Mouse (Mus musculus) hindbrain, embryonic 14.5 days (tissue): ENCODE measurements around the gene Rab30. TPM values are rescaled to one million over a fixed set of nuclear protein-coding genes. Genes with fewer than 3 reads are reported as not detected.
"Not testable (repeated sequence)": the region's sequence is repeated elsewhere in the genome, so short reads cannot be mapped to it uniquely, and the experiment has no call there.

Experiments
- ATAC-seq: fragments of 200-750 bp; cut with Nextera tagmentation; 2 replicates; pipeline ENCODE4 v1.8.0; 2017; ENCODE audit warnings: moderate number of reproducible peaks, mild to moderate bottlenecking, moderate TSS enrichment, moderate library complexity; ENCODE audit not compliant: low FRiP score
- DNase-seq: peaks from one replicate; pipeline ENCODE4 v3.0.0-alpha.2; 2015; ENCODE audit warnings: low spot score
- H3K27ac ChIP-seq: fragments of 300-500 bp; sonication (generic); 2 replicates; pipeline ENCODE4 v1.5.1; 2014; ENCODE audit warnings: mild to moderate bottlenecking, moderate library complexity
- H3K27me3 ChIP-seq: fragments of 300-500 bp; sonication (generic); 2 replicates; pipeline ENCODE4 v1.6.1; 2014; ENCODE audit warnings: mild to moderate bottlenecking, low read length, mixed read lengths; ENCODE audit not compliant: control insufficient read depth, insufficient read depth
- H3K36me3 ChIP-seq: fragments of 300-500 bp; sonication (generic); replicated peaks from 2 replicates; pipeline ENCODE4 v1.6.1; 2014; ENCODE audit not compliant: control insufficient read depth, insufficient read depth
- H3K4me1 ChIP-seq: fragments of 300-500 bp; sonication (generic); replicated peaks from 2 replicates; pipeline ENCODE4 v1.6.1; 2014; ENCODE audit warnings: antibody characterized with exemption, low read length, mixed read lengths; ENCODE audit not compliant: control insufficient read depth, insufficient read depth
- H3K4me2 ChIP-seq: fragments of 300-500 bp; sonication (generic); replicated peaks from 2 replicates; pipeline ENCODE4 v1.6.1; 2014; ENCODE audit warnings: mild to moderate bottlenecking, moderate library complexity
- H3K4me3 ChIP-seq: fragments of 300-500 bp; sonication (generic); replicated peaks from 2 replicates; pipeline ENCODE4 v1.5.1; 2014; ENCODE audit warnings: mild to moderate bottlenecking, low read length
- H3K9ac ChIP-seq: fragments of 300-500 bp; sonication (generic); 2 replicates; pipeline ENCODE4 v1.6.1; 2014
- H3K9me3 ChIP-seq: fragments of 300-500 bp; sonication (generic); 2 replicates; pipeline ENCODE4 v1.6.1; 2016; ENCODE audit warnings: low read length; ENCODE audit not compliant: control insufficient read depth
- WGBS: fragments of 180-500 bp; shearing (Covaris S2); extraction: QIAGEN DNeasy Blood & Tissue Kit; methylation state at CpG from one replicate; pipeline ENCODE4 v1.1.7; 2014; 5-methylcytosine and 5-hydroxymethylcytosine counted together
- polyA plus RNA-seq: library from polyadenylated mRNA; unstranded; fragments of >200 nt; fragmentation: Nextera tagmentation; extraction: Ambion mirVana; gene quantifications from 2 replicates; pipeline ENCODE4 v1.2.1, GENCODE M21; 2014

Rab30 gene
- polyA plus RNA-seq, 1 experiment from 2014 or later = 24.2 TPM

DNA sequence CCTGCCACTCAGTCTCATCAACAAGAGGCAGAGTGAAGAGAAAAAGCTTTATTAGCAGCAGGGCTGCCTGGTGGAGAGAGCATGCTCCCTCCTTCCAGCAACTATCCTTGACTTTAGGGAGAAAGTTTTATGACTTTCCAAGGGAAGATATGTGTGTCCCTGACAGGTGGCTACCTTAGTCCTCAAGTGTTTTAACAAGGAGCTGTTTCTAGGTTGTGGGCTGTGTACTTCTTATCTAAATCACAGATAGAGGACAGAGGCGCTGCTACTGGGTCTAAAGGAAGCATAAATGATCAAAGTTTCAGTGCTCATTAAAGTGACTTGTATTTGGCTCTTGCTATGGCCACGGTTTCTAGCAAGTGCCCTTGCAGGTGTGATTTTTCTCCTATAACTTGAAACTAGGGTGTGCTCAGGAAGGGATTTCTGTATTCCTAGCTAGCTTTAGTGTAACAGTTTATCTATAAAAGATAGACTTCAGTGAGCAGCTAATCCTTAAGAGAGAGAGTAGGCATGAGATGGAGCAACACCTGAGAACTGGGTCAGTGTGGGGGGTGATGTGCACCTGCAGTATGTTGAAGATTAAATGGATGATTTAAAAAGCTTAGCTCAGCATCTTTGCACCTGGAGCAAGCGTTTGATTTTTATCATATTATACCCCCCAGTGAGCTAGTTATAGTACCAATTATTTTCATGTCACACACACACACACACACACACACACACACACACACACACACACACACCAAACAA lies 21.1 kb upstream of the Rab30 start:
- Histone ChIP-seq H3K36me3 (no peaks in the 10 kb centered on the region), H3K9me3 (no peaks in the 10 kb centered on the region), H3K4me1 (no peaks in the 10 kb centered on the region), H3K27ac (no peak overlapping the region), H3K4me2 (no peak overlapping the region), H3K27me3 (no peaks in the 10 kb centered on the region), H3K9ac (no peak overlapping the region), H3K4me3 (no peak overlapping the region)
- no peak for DNase-seq
- 70% methylated on average over 3 of the region's 3 CpGs for WGBS
- no peak for ATAC-seq

DNA sequence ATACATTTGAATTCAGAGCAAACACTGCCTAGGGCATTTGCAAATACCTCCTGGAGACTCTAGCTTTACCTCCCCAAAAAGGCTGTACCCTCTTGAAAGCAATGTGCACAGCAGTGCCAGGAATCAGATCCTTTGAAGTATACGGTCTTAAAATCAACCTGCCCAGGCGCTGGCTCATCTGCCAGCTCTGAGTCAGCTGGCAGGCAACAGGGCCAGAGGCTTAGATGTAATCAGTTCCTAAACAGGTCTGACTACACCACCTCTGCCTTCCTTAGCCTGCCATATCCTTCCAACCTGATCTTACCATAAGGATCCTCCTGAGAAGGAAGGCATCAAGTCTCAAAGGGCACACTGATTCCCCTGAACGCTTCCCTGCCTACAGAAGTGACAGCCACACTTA lies 17.7 kb upstream of the Rab30 start:
- no peaks in the 10 kb centered on the region for H3K4me1 ChIP-seq
- 43% methylated on average over 3 of the region's 3 CpGs for WGBS
- H3K36me3 ChIP-seq = no peaks in the 10 kb centered on the region
- no peak overlapping the region for H3K4me3 ChIP-seq
- no peak for ATAC-seq
- H3K9ac ChIP-seq = no peak overlapping the region
- no peak overlapping the region for H3K27ac ChIP-seq
- no peak for DNase-seq
- no peaks in the 10 kb centered on the region for H3K27me3 ChIP-seq
- no peak overlapping the region for H3K4me2 ChIP-seq
- H3K9me3 ChIP-seq = no peaks in the 10 kb centered on the region

DNA sequence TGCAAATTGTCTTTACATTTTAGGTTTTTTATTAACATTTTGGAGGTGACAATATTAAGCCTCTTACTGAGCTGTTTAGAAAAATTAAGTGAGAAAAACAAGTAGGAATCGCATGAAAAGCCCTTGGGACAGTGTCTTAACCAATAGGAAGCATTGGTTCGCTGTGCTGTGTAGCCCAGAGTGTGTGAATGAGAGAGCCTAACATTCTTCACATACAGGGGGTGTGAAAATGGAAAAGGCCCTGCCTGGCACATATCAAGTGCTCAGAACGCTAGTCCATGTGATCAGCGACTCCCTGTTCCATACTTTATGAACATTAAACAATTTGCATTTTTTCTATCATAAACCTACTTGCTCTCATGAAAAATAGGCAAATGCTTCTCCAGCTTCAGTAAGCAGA lies 17.1 kb upstream of the Rab30 start:
- WGBS = 70% methylated on average over 4 of the region's 4 CpGs
- H3K9ac ChIP-seq = no peak overlapping the region
- H3K36me3 ChIP-seq = no peaks in the 10 kb centered on the region
- H3K27ac ChIP-seq = no peak overlapping the region
- no peak for DNase-seq
- no peaks in the 10 kb centered on the region for H3K9me3 ChIP-seq
- no peak overlapping the region for H3K4me2 ChIP-seq
- no peak for ATAC-seq
- no peaks in the 10 kb centered on the region for H3K4me1 ChIP-seq
- H3K4me3 ChIP-seq = no peak overlapping the region
- H3K27me3 ChIP-seq = no peaks in the 10 kb centered on the region

DNA sequence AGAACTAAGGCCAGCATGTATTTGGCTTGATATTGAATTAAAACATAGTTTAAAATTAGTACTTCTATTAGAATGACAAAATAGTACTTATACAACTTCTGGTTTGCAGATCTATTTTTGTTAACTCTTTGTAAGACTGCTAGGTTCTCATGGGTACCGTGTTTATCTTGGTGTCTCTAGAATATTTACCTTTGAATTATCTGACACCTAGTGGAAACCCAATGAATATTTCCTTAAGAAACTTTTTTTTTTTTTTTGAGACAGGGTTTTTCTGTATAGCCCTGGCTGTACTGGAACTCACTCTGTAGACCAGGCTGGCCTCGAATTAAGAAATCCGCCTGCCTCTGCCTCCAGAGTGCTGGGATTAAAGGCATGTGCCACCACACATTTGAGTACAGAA lies 11.8 kb upstream of the Rab30 start:
- H3K4me2 ChIP-seq, ATAC-seq, H3K27me3 ChIP-seq, H3K27ac ChIP-seq, H3K4me3 ChIP-seq, H3K9ac ChIP-seq, DNase-seq, H3K4me1 ChIP-seq, H3K9me3 ChIP-seq: not testable (repeated sequence)
- peaks cover 14% of the 10 kb centered on the region; the same call in 1 of the 2 replicates for H3K36me3 ChIP-seq
- WGBS = 76% methylated on average over 3 of the region's 3 CpGs

DNA sequence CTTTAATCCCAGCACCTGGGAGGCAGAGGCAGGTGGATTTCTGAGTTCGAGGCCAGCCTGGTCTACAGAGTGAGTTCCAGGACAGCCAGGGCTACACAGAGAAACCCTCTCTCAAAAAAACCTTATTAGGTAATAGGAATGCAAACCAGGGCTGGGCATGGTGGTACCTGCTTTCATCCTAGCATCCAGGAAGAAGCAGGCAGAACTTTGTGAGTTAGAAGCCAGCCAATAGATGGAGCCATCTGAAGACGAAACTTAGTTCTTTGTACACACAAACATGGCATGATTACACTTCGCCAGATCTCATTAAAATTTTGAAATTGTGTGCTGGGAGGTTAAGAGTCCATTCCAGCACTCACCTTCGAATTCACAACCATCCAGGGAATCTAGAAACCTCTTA lies 10.9 kb upstream of the Rab30 start:
- no peaks in the 10 kb centered on the region for H3K9me3 ChIP-seq
- peaks cover 14% of the 10 kb centered on the region; the same call in 1 of the 2 replicates for H3K36me3 ChIP-seq
- H3K4me1 ChIP-seq = no peaks in the 10 kb centered on the region
- H3K4me2 ChIP-seq = no peak overlapping the region
- 84% methylated on average over 4 of the region's 4 CpGs for WGBS
- no peak for DNase-seq
- H3K27me3 ChIP-seq = no peaks in the 10 kb centered on the region
- H3K4me3 ChIP-seq = no peak overlapping the region
- ATAC-seq = no peak
- no peak overlapping the region for H3K27ac ChIP-seq
- H3K9ac ChIP-seq = no peak overlapping the region

DNA sequence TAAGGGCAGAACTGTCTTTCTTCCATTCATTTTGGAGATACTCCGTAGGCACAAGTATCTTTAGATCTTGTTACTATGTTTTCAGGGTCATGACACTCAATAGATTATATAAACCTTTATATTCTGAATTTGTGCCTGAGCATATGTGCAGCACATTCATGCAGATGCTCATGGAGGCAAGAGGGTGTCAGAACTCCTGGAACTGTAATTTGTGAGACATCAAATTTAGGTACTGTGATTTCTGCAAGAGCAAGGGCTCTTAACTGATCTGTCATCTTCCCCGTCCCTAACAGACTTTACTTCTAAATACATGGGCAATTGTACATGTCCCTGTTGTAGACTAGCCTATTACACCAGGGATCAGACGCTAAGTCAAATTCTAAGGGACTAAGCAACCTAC lies 10.4 kb upstream of the Rab30 start:
- DNase-seq = no peak
- Histone ChIP-seq H3K4me3 (no peak overlapping the region), H3K9me3 (no peaks in the 10 kb centered on the region), H3K27ac (no peak overlapping the region), H3K4me1 (no peaks in the 10 kb centered on the region), H3K9ac (no peak overlapping the region), H3K27me3 (no peaks in the 10 kb centered on the region), H3K36me3 (peaks cover 16% of the 10 kb centered on the region; the same call in 1 of the 2 replicates), H3K4me2 (no peak overlapping the region)
- WGBS = 76% methylated on average over 3 of the region's 3 CpGs
- no peak for ATAC-seq

DNA sequence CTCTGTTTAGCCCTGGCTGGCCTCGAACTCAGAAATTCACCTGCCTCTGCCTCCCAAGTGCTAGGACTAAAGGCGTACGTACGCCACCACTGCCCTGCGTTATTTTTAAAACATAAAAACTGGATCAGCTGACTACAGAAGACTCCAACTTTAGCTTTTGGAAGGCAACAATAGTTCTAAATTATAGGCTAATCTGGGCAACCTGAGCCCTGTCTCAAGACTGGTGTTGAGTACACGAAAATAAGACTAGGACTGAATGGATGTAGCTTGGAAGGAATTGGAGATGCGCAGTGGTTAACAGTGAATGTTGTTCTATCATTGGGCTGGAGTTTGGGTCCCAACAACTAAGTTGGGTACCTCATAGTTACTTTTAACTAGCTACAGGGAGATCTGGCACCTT lies 9.3 kb upstream of the Rab30 start:
- WGBS = 87% methylated on average over 7 of the region's 7 CpGs
- Histone ChIP-seq H3K36me3 (peaks cover 24% of the 10 kb centered on the region; the same call in 1 of the 2 replicates), H3K9ac (no peak overlapping the region), H3K27ac (no peak overlapping the region), H3K9me3 (no peaks in the 10 kb centered on the region), H3K4me1 (no peaks in the 10 kb centered on the region), H3K27me3 (no peaks in the 10 kb centered on the region), H3K4me2 (no peak overlapping the region), H3K4me3 (no peak overlapping the region)
- ATAC-seq = no peak
- no peak for DNase-seq

DNA sequence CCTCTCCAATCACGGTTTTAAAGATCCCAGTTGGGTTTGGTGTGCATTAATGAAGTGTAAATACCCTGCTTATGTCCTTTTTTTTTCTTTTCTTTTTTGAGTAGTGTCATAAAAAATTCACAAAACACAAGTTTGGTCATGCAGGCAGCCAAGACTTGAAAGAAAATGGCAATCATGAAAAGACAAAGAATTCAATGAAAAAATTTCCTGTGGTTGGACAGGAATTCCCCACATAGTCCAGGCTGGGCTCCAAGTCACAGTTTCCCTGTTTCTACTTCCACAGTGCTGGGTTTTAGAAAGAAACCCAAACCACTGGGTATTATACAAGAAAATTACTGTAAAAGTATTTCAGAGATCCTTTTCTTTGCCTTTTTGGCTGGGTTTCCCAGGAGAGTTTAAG lies 3.8 kb upstream of the Rab30 start:
- Histone ChIP-seq H3K27me3 (no peaks in the 10 kb centered on the region), H3K9ac (no peak overlapping the region), H3K4me2 (peak overlapping the region; percentile 88), H3K27ac (no peak overlapping the region), H3K36me3 (peaks cover 37% of the 10 kb centered on the region), H3K9me3 (no peaks in the 10 kb centered on the region), H3K4me3 (no peak overlapping the region), H3K4me1 (peaks cover 27% of the 10 kb centered on the region)
- DNase-seq (no peak), ATAC-seq (no peak)
- WGBS = 76% methylated on average over 1 of the region's 1 CpGs

DNA sequence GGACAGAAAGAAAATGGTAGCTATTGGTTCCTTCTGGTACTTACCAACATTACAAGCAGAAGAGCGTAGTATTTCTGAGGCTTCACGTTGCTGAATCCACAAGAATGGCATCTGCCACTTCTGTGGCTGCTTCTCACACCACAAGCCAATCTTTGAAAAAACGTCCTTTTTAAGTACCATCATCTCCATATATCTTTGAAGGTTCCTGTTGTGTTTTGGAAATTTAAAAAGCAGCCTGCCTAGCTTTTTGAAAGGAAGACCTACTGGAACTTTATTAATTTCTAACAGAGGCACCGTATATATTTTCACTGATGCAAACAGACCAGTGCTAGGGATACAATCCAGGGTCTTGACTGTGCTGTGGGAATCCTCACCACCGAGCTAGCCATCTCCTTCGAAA lies 1.4 kb upstream of the Rab30 start:
- peaks cover 41% of the 10 kb centered on the region for H3K4me1 ChIP-seq
- H3K4me3 ChIP-seq = peak overlapping the region; percentile 82
- WGBS = 33% methylated on average over 6 of the region's 6 CpGs
- no peak overlapping the region for H3K27ac ChIP-seq
- H3K27me3 ChIP-seq = no peaks in the 10 kb centered on the region
- H3K9ac ChIP-seq = peak overlapping the region; percentile 98
- H3K36me3 ChIP-seq = peaks cover 24% of the 10 kb centered on the region
- DNase-seq (no peak), ATAC-seq (no peak)
- peak overlapping the region; percentile 88 for H3K4me2 ChIP-seq
- H3K9me3 ChIP-seq = no peaks in the 10 kb centered on the region
